Mouse (Mus musculus): ENCODE measurements around the gene Dalrd3. TPM values are rescaled to one million over a fixed set of nuclear protein-coding genes. Genes with fewer than 3 reads are reported as not detected.

Gene Dalrd3
- polyA plus RNA-seq, 1 experiment from 2014 or later, result 88.6 TPM

GRCm38 (mm10) chr9:108577934-108578544 lies 8.4 kb downstream of the Dalrd3 start:
- peaks cover 13% of the 10 kb centered on the region for H3K36me3 ChIP-seq (ENCODE audit: control insufficient read depth, insufficient read depth, low read length)
- WGBS (ENCODE audit: insufficient replicate concordance), result under 1% methylated on average over 24 of the region's 24 CpGs
- peak overlapping the region; percentile 92 for H3K27ac ChIP-seq (ENCODE audit: low read depth, low read length)
- H3K27me3 ChIP-seq (ENCODE audit: control insufficient read depth, insufficient read depth, low read length), result no peaks in the 10 kb centered on the region
- ATAC-seq (replicated peaks; ENCODE audit: insufficient number of reproducible peaks, low FRiP score, low TSS enrichment), result no peak; the same call in none of the 2 replicates
- peak overlapping the region; percentile 89 for H3K9ac ChIP-seq (ENCODE audit: low read depth, low read length)
- peak overlapping the region; percentile 85 for H3K4me2 ChIP-seq
- H3K4me1 ChIP-seq (ENCODE audit: control insufficient read depth, insufficient read depth, low read length), result peaks cover 36% of the 10 kb centered on the region
- peak overlapping the region; percentile 90 for H3K4me3 ChIP-seq (ENCODE audit: low read depth, low read length)
- no peaks in the 10 kb centered on the region for H3K9me3 ChIP-seq (replicated peaks; ENCODE audit: control insufficient read depth, low read length)

GRCm38 (mm10) chr9:108578545-108579343 lies 9.1 kb downstream of the Dalrd3 start, which contains the start of gene Wdr6:
Gene Wdr6 (minus strand): TSS chr9:108578739.
- WGBS (ENCODE audit: insufficient replicate concordance), result 7% methylated on average over 49 of the region's 51 CpGs
- ATAC-seq (replicated peaks; ENCODE audit: insufficient number of reproducible peaks, low FRiP score, low TSS enrichment), result peak; percentile 95
- H3K9ac ChIP-seq (ENCODE audit: low read depth, low read length), result peak within 1 kb of the TSS; percentile 89

GRCm38 (mm10) chr9:108579344-108579690 lies 9.6 kb downstream of the Dalrd3 start:
- 42% methylated on average over 5 of the region's 5 CpGs for WGBS (ENCODE audit: insufficient replicate concordance)
- Histone ChIP-seq H3K4me3 (ENCODE audit: low read depth, low read length) (peak overlapping the region; percentile 90), H3K4me1 (ENCODE audit: control insufficient read depth, insufficient read depth, low read length) (peaks cover 38% of the 10 kb centered on the region), H3K27me3 (ENCODE audit: control insufficient read depth, insufficient read depth, low read length) (no peaks in the 10 kb centered on the region), H3K4me2 (peak overlapping the region; percentile 85), H3K27ac (ENCODE audit: low read depth, low read length) (peak overlapping the region; percentile 92), H3K9me3 (replicated peaks; ENCODE audit: control insufficient read depth, low read length) (no peaks in the 10 kb centered on the region), H3K36me3 (ENCODE audit: control insufficient read depth, insufficient read depth, low read length) (peaks cover 11% of the 10 kb centered on the region), H3K9ac (ENCODE audit: low read depth, low read length) (peak overlapping the region; percentile 89)
- no peak for ATAC-seq (replicated peaks; ENCODE audit: insufficient number of reproducible peaks, low FRiP score, low TSS enrichment)

More at GRCm38 (mm10) chr9:108578545-108579343, 9.1 kb downstream of the Dalrd3 start, which contains the start of gene Wdr6:
- Histone ChIP-seq H3K4me1 (ENCODE audit: control insufficient read depth, insufficient read depth, low read length) (peaks cover 43% of the 10 kb centered on the region), H3K36me3 (ENCODE audit: control insufficient read depth, insufficient read depth, low read length) (peaks cover 11% of the 10 kb centered on the region), H3K27me3 (ENCODE audit: control insufficient read depth, insufficient read depth, low read length) (no peaks in the 10 kb centered on the region), H3K9me3 (replicated peaks; ENCODE audit: control insufficient read depth, low read length) (no peaks in the 10 kb centered on the region), H3K4me2 (peak within 1 kb of the TSS; percentile 85), H3K4me3 (ENCODE audit: low read depth, low read length) (peak within 1 kb of the TSS; percentile 90), H3K27ac (ENCODE audit: low read depth, low read length) (peak within 1 kb of the TSS; percentile 92)

- Histone ChIP-seq H3K4me3 (ENCODE audit: low read depth, low read length) (peak overlapping the region; percentile 30), H3K4me1 (ENCODE audit: control insufficient read depth, insufficient read depth, low read length) (peaks cover 38% of the 10 kb centered on the region)
- 1% methylated on average over 14 of the region's 14 CpGs for WGBS (ENCODE audit: insufficient replicate concordance)
Measured at GRCm38 (mm10) chr9:108587571-108588180, 18.0 kb downstream of the Dalrd3 start.

GRCm38 (mm10) chr9:108589229-108589628 lies 19.5 kb downstream of the Dalrd3 start:
- H3K9me3 ChIP-seq (replicated peaks; ENCODE audit: control insufficient read depth, low read length), result no peaks in the 10 kb centered on the region

More at GRCm38 (mm10) chr9:108587571-108588180, 18.0 kb downstream of the Dalrd3 start:
- Histone ChIP-seq H3K9ac (ENCODE audit: low read depth, low read length) (peak overlapping the region; percentile 54; the same call in 1 of the 2 replicates), H3K27ac (ENCODE audit: low read depth, low read length) (peak overlapping the region; percentile 93), H3K4me2 (peak overlapping the region; percentile 61), H3K27me3 (ENCODE audit: control insufficient read depth, insufficient read depth, low read length) (no peaks in the 10 kb centered on the region), H3K36me3 (ENCODE audit: control insufficient read depth, insufficient read depth, low read length) (no peaks in the 10 kb centered on the region), H3K9me3 (replicated peaks; ENCODE audit: control insufficient read depth, low read length) (no peaks in the 10 kb centered on the region)
- ATAC-seq (replicated peaks; ENCODE audit: insufficient number of reproducible peaks, low FRiP score, low TSS enrichment), result peak; percentile 86

GRCm38 (mm10) chr9:108591462-108591861 lies 21.8 kb downstream of the Dalrd3 start:
- no peak overlapping the region for H3K4me3 ChIP-seq (ENCODE audit: low read depth, low read length)
- no peak overlapping the region for H3K27ac ChIP-seq (ENCODE audit: low read depth, low read length)
- H3K36me3 ChIP-seq (ENCODE audit: control insufficient read depth, insufficient read depth, low read length), result no peaks in the 10 kb centered on the region
- no peaks in the 10 kb centered on the region for H3K27me3 ChIP-seq (ENCODE audit: control insufficient read depth, insufficient read depth, low read length)
- no peaks in the 10 kb centered on the region for H3K9me3 ChIP-seq (replicated peaks; ENCODE audit: control insufficient read depth, low read length)
- no peak overlapping the region for H3K9ac ChIP-seq (ENCODE audit: low read depth, low read length)
- 86% methylated on average over 4 of the region's 4 CpGs for WGBS (ENCODE audit: insufficient replicate concordance)
- ATAC-seq (replicated peaks; ENCODE audit: insufficient number of reproducible peaks, low FRiP score, low TSS enrichment), result no peak
- H3K4me2 ChIP-seq, result no peak overlapping the region
- H3K4me1 ChIP-seq (ENCODE audit: control insufficient read depth, insufficient read depth, low read length), result peaks cover 40% of the 10 kb centered on the region

More at GRCm38 (mm10) chr9:108589229-108589628, 19.5 kb downstream of the Dalrd3 start:
- peaks cover 33% of the 10 kb centered on the region for H3K4me1 ChIP-seq (ENCODE audit: control insufficient read depth, insufficient read depth, low read length)
- H3K4me2 ChIP-seq, result no peak overlapping the region
- ATAC-seq (replicated peaks; ENCODE audit: insufficient number of reproducible peaks, low FRiP score, low TSS enrichment), result no peak
- no peak overlapping the region for H3K4me3 ChIP-seq (ENCODE audit: low read depth, low read length)
- no peaks in the 10 kb centered on the region for H3K27me3 ChIP-seq (ENCODE audit: control insufficient read depth, insufficient read depth, low read length)
- no peaks in the 10 kb centered on the region for H3K36me3 ChIP-seq (ENCODE audit: control insufficient read depth, insufficient read depth, low read length)
- WGBS (ENCODE audit: insufficient replicate concordance), result 64% methylated on average over 5 of the region's 5 CpGs
- no peak overlapping the region for H3K9ac ChIP-seq (ENCODE audit: low read depth, low read length)
- peak overlapping the region; percentile 93; the same call in 1 of the 2 replicates for H3K27ac ChIP-seq (ENCODE audit: low read depth, low read length)

GRCm38 (mm10) chr9:108594354-108594753 lies 24.7 kb downstream of the Dalrd3 start:
- Histone ChIP-seq H3K4me2 (peak overlapping the region; percentile 43), H3K36me3 (ENCODE audit: control insufficient read depth, insufficient read depth, low read length) (no peaks in the 10 kb centered on the region), H3K9ac (ENCODE audit: low read depth, low read length) (0 out of 2 replicates have a peak overlapping the region, but pooled peaks have one; percentile 12), H3K9me3 (replicated peaks; ENCODE audit: control insufficient read depth, low read length) (no peaks in the 10 kb centered on the region), H3K27ac (ENCODE audit: low read depth, low read length) (peak overlapping the region; percentile 75), H3K4me1 (ENCODE audit: control insufficient read depth, insufficient read depth, low read length) (peaks cover 19% of the 10 kb centered on the region), H3K27me3 (ENCODE audit: control insufficient read depth, insufficient read depth, low read length) (no peaks in the 10 kb centered on the region), H3K4me3 (ENCODE audit: low read depth, low read length) (no peak overlapping the region)
- 25% methylated on average over 3 of the region's 3 CpGs for WGBS (ENCODE audit: insufficient replicate concordance)
- ATAC-seq (replicated peaks; ENCODE audit: insufficient number of reproducible peaks, low FRiP score, low TSS enrichment), result no peak

GRCm38 (mm10) chr9:108596998-108597764 lies 27.5 kb downstream of the Dalrd3 start, which contains the start of gene P4htm:
Gene P4htm (minus strand): TSS chr9:108597667.
- peak; percentile 72 for ATAC-seq (replicated peaks; ENCODE audit: insufficient number of reproducible peaks, low FRiP score, low TSS enrichment)
- peak within 1 kb of the TSS; percentile 60 for H3K27ac ChIP-seq (ENCODE audit: low read depth, low read length)

More at GRCm38 (mm10) chr9:108596998-108597764, 27.5 kb downstream of the Dalrd3 start, which contains the start of gene P4htm:
- Histone ChIP-seq H3K9me3 (replicated peaks; ENCODE audit: control insufficient read depth, low read length) (no peaks in the 10 kb centered on the region), H3K36me3 (ENCODE audit: control insufficient read depth, insufficient read depth, low read length) (no peaks in the 10 kb centered on the region), H3K4me3 (ENCODE audit: low read depth, low read length) (peak within 1 kb of the TSS; percentile 59), H3K4me1 (ENCODE audit: control insufficient read depth, insufficient read depth, low read length) (peaks cover 19% of the 10 kb centered on the region), H3K9ac (ENCODE audit: low read depth, low read length) (peak within 1 kb of the TSS; percentile 76), H3K27me3 (ENCODE audit: control insufficient read depth, insufficient read depth, low read length) (no peaks in the 10 kb centered on the region), H3K4me2 (peak within 1 kb of the TSS; percentile 85)
- 5% methylated on average over 64 of the region's 69 CpGs for WGBS (ENCODE audit: insufficient replicate concordance)

Data from heart, embryonic 11.5 days (tissue).